In genomic region chr6:113908066-113908465, GRCm38 (mm10) we compare ENCODE assay signal across 11 mouse cellular contexts.
DNase-seq lines count a peak whose midpoint lies in the region; ATAC-seq and TF ChIP-seq lines count a peak whose summit lies in the region.
"Had no signal": no experiment of that assay in that cellular context is flagged by ENCODE, and none has a peak within 500 bp of the region (broad histone marks: within the 10 kb centered on the region; RNA-seq: fewer than 3 reads in every experiment).

No protein-coding gene starts in this region.

- no peak for DNase-seq in heart, postnatal 0 days (ENCODE audit: low spot score)
- DNase-seq in heart, postnatal 36 days, result no peak
- DNase-seq in liver, postnatal 0 days, result no peak
- DNase-seq in liver, result no peak
- peak; percentile 65 to 79 for DNase-seq in cerebellum, adult 18-20 months
- peak; percentile 55 for DNase-seq in retina, embryonic 14.5 days (ENCODE audit: low spot score)
- no peak for DNase-seq in spleen, adult 12 weeks (ENCODE audit: low spot score)
- DNase-seq in limb, embryonic 10.5 days (ENCODE audit: low spot score), result no peak
- DNase-seq: gastrocnemius, postnatal 36 days; liver, embryonic 13.5 days; right cerebral cortex, adult 18-20 months had no signal

- H3K27me3 ChIP-seq in heart, postnatal 0 days (ENCODE audit: control insufficient read depth, insufficient read depth, low read length), result no peaks in the 10 kb centered on the region
- H3K27me3 ChIP-seq in liver, postnatal 0 days (ENCODE audit: insufficient read depth, low read length), result no peaks in the 10 kb centered on the region
- no peaks in the 10 kb centered on the region for H3K27me3 ChIP-seq in limb, embryonic 10.5 days (ENCODE audit: low read depth, poor library complexity, severe bottlenecking)
- H3K27me3 ChIP-seq: liver, embryonic 13.5 days had no signal

- intact Hi-C loops in heart, postnatal 36 days (cut with DNase I), result loop anchor here (5.0 kb wide), 1 partner anchor 146 kb away; no protein-coding TSS in a partner anchor

- no peak overlapping the region for H3K4me3 ChIP-seq in heart, postnatal 0 days (ENCODE audit: low read depth, low read length)
- H3K4me3 ChIP-seq in liver, postnatal 0 days (ENCODE audit: low read depth, low read length), result no peak overlapping the region
- H3K4me3 ChIP-seq in limb, embryonic 10.5 days, result no peak overlapping the region
- H3K4me3 ChIP-seq: liver, embryonic 13.5 days had no signal

- H3K36me3 ChIP-seq in heart, postnatal 0 days (replicated peaks; ENCODE audit: control insufficient read depth, insufficient read depth, low read length), result no peaks in the 10 kb centered on the region
- H3K36me3 ChIP-seq in liver, postnatal 0 days (replicated peaks; ENCODE audit: insufficient read depth, low read length), result no peaks in the 10 kb centered on the region
- no peaks in the 10 kb centered on the region for H3K36me3 ChIP-seq in limb, embryonic 10.5 days
- H3K36me3 ChIP-seq: liver, embryonic 13.5 days had no signal

- no peak overlapping the region for H3K9ac ChIP-seq in heart, postnatal 0 days (replicated peaks; ENCODE audit: low read depth, low read length)
- H3K9ac ChIP-seq in liver, postnatal 0 days (replicated peaks), result no peak overlapping the region
- H3K9ac ChIP-seq: liver, embryonic 13.5 days had no signal

- no peak for ATAC-seq in heart, postnatal 0 days (ENCODE audit: insufficient read depth, low read depth)
- ATAC-seq in liver, postnatal 0 days, result no peak

- no peak overlapping the region for H3K4me2 ChIP-seq in heart, postnatal 0 days (ENCODE audit: low read depth, low read length)
- no peak overlapping the region for H3K4me2 ChIP-seq in liver, postnatal 0 days (ENCODE audit: low read depth, low read length)
- H3K4me2 ChIP-seq: liver, embryonic 13.5 days had no signal

- H3K27ac ChIP-seq in heart, postnatal 0 days (ENCODE audit: low read depth), result no peak overlapping the region
- no peak overlapping the region for H3K27ac ChIP-seq in liver, postnatal 0 days (ENCODE audit: low read depth)
- no peak overlapping the region for H3K27ac ChIP-seq in limb, embryonic 10.5 days
- H3K27ac ChIP-seq: liver, embryonic 13.5 days had no signal

- TF ChIP-seq CTCF in heart, postnatal 0 days (IDR thresholded peaks at IDR 0.05; ENCODE audit: low read depth), result peak; percentile 38
- peak; percentile 68 for TF ChIP-seq CTCF in liver, postnatal 0 days (IDR thresholded peaks at IDR 0.05; ENCODE audit: low read depth)

- no peaks in the 10 kb centered on the region for H3K9me3 ChIP-seq in heart, postnatal 0 days (replicated peaks; ENCODE audit: control insufficient read depth, low read length)
- no peaks in the 10 kb centered on the region for H3K9me3 ChIP-seq in liver, postnatal 0 days (ENCODE audit: low read length)
- H3K9me3 ChIP-seq in limb, embryonic 10.5 days (replicated peaks), result no peaks in the 10 kb centered on the region
- H3K9me3 ChIP-seq: liver, embryonic 13.5 days had no signal

- no peak for TF ChIP-seq EP300 in heart, postnatal 0 days (IDR thresholded peaks at IDR 0.05; ENCODE audit: low read depth)
- TF ChIP-seq EP300 in liver, postnatal 0 days (IDR thresholded peaks at IDR 0.05; ENCODE audit: low read depth), result no peak

- H3K4me1 ChIP-seq in heart, postnatal 0 days (ENCODE audit: control insufficient read depth, insufficient read depth), result no peaks in the 10 kb centered on the region
- H3K4me1 ChIP-seq in liver, postnatal 0 days (ENCODE audit: insufficient read depth), result no peaks in the 10 kb centered on the region
- H3K4me1 ChIP-seq in limb, embryonic 10.5 days, result no peaks in the 10 kb centered on the region
- H3K4me1 ChIP-seq: liver, embryonic 13.5 days had no signal

Comparison
In these comparisons a context has a peak if more than half of its experiments do, and no peak if none do; other contexts are left out.
1. DNase-seq: peak in cerebellum, adult 18-20 months (2 of 2) and retina, embryonic 14.5 days (single experiment); none in heart, postnatal 0 days (single experiment), heart, postnatal 36 days (0 of 2), liver, postnatal 0 days (single experiment), liver (single experiment), spleen, adult 12 weeks (single experiment) and limb, embryonic 10.5 days (single experiment).